Mouse (Mus musculus): ENCODE results near the gene Aagab. TPM values are rescaled to one million over a fixed set of nuclear protein-coding genes. Genes with fewer than 3 reads are reported as not detected.

The Aagab gene
- 61.7 TPM for polyA plus RNA-seq (2017; shearing (Covaris generic))

DNA sequence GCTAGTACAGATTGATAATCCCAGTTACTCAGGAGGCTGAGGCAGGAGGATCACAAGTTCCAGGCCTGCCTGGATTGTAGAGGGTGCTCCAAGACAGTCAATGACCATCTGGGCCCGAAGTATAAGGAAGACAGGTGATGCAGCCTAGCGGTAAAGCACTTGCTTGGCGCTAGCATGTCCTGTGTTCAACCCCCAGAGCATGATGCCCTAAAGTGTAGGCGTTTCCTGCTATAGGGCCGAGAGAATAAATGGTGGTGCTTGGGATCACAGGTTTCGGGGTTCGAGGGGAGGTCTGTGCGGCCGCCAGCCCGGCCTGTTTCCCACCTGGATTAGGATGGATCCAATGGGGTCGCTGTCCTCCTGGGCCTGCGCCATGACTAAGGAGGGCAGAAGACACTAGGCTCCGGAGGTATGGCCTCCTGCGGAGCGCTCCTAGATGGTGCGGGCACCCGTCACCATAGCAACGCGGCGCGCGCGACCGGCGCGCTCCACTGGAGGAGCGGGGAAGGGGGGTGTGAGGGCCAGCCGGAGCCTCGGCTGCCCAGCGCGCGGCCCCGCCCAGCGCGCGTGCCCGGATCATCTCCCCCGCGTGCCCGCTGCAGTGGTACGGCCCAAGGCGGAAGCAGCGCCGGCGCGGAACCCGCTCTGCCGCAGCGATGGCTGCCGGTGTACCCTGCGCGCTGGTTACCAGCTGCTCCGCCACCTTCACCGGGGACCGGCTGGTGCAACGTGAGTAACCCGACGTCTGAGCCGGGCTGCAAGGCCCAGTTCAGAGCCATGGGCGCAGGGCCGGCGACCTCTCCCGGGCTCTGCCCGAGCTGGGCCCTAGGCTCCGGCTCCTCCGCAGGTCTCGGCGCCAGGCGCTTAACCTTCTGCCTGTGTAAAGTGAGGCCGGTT is at the start of gene Aagab, which contains the start of gene Iqch:
TSS of gene Aagab (plus strand) at position 618 of the 897 bp plus-strand sequence.
TSS of gene Iqch (minus strand) at position 451 of the 897 bp plus-strand sequence.

Other genes starting within 250 kb of the Aagab start
- 19.0 TPM for gene Map2k5, start 224.8 kb upstream of the Aagab start, polyA plus RNA-seq (2017; shearing (Covaris generic))
- 12.0 TPM for gene 2300009A05Rik, start 203.4 kb upstream of the Aagab start, polyA plus RNA-seq (2017; shearing (Covaris generic))
- gene Iqch, start 167 bp upstream of the Aagab start, polyA plus RNA-seq (2017; shearing (Covaris generic)): not detected
- 16.1 TPM for gene Smad3, start 155.3 kb downstream of the Aagab start, polyA plus RNA-seq (2017; shearing (Covaris generic))

Data from inflammation-experienced regulatory T-cells, adult 16 weeks (primary cell).